Mouse (Mus musculus): ENCODE results near the gene Mus81. TPM values are rescaled to one million over a fixed set of nuclear protein-coding genes. Genes with fewer than 3 reads are reported as not detected.

The Mus81 gene
- total RNA-seq, 1 experiment: 31.3 TPM

DNA sequence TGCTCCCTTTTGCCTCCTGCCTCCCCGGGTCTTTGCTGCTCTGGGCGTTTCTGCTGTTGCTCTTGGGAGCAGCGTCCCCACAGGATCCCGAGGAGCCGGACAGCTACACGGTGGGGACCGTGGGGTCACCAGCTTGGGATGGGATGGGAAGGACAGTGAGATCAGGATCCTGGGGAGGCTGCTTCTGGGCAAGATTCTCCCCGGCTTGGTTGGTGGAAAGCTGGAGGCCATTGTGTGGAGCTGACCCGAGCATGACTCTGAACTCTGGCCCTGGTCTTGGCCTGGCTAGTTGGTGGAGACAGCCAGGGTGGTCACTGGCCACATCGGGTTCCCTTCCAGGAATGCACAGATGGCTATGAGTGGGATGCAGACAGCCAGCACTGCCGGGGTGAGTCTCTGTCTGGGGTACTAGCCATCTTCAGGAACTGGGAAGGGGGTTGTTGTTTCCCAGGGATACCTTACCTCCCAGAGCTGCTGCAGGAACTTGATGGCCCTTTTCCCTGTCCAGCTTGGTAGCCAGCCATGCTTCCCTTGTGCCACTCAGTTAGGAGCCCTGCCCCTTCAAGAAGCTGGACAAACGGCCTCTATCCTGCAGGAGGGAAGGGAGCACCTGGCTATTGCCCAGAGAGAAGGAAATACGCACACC, 13.0 kb downstream of the Mus81 start:
- no peak for TF ChIP-seq ZC3H11A (IDR thresholded peaks at IDR 0.05; ENCODE audit: borderline replicate concordance, low read depth, low read length)
- no peak for TF ChIP-seq MAFK (IDR thresholded peaks at IDR 0.05; ENCODE audit: insufficient read depth, low read depth, low read length)
- no peak for TF ChIP-seq HCFC1 (IDR thresholded peaks at IDR 0.05; ENCODE audit: borderline replicate concordance, insufficient read depth, low read length)
- no peak for TF ChIP-seq CHD2 (IDR thresholded peaks at IDR 0.05; ENCODE audit: low read depth, low read length)
- TF ChIP-seq ZNF384 (IDR thresholded peaks at IDR 0.05; ENCODE audit: low read depth, low read length): no peak
- Histone ChIP-seq H3K9me3 (ENCODE audit: control insufficient read depth, insufficient read depth, low read depth, low read length) (no peaks in the 10 kb centered on the region), H3K4me1 (ENCODE audit: control insufficient read depth in 2 of 2, insufficient read depth in 2 of 2, low read length in 2 of 2, poor library complexity in 1 of 2) (0 out of 4 replicates have a peak, but pooled peaks cover 0 to 2% of the 10 kb centered on the region in 2 experiments), H3K4me3 (ENCODE audit: insufficient read depth in 1 of 2, low read depth in 1 of 2, low read length in 2 of 2, poor library complexity in 1 of 2, severe bottlenecking in 1 of 2) (peak overlapping the region; percentile 76 to 81; a peak in 3 of 4 replicates), H3K36me3 (ENCODE audit: control insufficient read depth, insufficient read depth, low read length, poor library complexity, severe bottlenecking) (no peaks in the 10 kb centered on the region), H3K27ac (ENCODE audit: insufficient read depth, low read depth, low read length, poor library complexity, severe bottlenecking) (no peak overlapping the region), H3K9ac (ENCODE audit: insufficient read depth, low read depth, low read length, poor library complexity, severe bottlenecking) (peak overlapping the region; percentile 61)
- in situ Hi-C loops (cut with MboI; ENCODE audit: low sequenced_read_pairs in 2 of 2, unreplicated experiment in 2 of 2): no loop called here
- no peak for DNase-seq (ENCODE audit: low read depth, low spot score)

DNA sequence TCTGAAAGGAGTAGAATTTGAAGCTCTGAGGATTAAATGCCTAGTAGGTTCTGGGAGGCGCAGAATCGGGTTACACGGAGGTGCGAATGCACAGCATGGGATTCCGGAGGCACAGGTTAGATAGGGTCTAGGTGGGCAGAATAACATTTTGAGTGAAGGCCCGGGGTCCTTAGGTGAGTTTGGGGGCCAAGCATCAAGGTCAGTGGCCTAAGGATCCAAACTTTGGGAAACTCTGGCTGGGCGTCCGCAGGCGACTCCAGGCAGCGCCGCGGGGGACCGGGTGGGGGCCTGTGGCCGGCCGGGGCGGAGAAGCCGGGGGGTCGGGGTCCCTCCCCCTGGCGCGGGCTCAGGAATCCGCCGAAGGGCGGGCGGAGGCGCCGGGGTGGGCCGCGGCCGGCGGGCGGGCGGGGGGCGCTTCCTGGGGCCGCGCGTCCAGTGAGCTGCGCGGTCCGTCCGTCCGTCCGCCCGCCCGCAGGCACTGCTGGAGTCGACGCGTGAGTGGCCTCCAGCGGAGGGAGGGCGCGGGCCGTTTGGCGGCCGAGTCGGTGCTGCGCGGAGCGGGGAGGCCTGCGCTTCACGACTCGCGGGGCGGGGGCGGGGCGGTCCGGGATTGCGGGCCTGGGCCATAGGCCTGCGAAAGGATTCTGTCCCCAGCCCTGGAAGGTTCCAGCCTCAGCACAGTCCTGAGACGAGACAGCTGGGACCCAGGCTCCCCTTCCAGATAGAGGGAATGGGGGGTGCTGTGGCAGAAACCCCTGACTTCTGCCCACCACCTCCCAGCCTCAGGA, 13.7 kb downstream of the Mus81 start:
- Histone ChIP-seq H3K27ac (ENCODE audit: insufficient read depth, low read depth, low read length, poor library complexity, severe bottlenecking) (no peak overlapping the region), H3K9me3 (ENCODE audit: control insufficient read depth, insufficient read depth, low read depth, low read length) (no peaks in the 10 kb centered on the region)
- TF ChIP-seq ZC3H11A (IDR thresholded peaks at IDR 0.05; ENCODE audit: borderline replicate concordance, low read depth, low read length) (no peak), MAFK (IDR thresholded peaks at IDR 0.05; ENCODE audit: insufficient read depth, low read depth, low read length) (no peak)

DNA sequence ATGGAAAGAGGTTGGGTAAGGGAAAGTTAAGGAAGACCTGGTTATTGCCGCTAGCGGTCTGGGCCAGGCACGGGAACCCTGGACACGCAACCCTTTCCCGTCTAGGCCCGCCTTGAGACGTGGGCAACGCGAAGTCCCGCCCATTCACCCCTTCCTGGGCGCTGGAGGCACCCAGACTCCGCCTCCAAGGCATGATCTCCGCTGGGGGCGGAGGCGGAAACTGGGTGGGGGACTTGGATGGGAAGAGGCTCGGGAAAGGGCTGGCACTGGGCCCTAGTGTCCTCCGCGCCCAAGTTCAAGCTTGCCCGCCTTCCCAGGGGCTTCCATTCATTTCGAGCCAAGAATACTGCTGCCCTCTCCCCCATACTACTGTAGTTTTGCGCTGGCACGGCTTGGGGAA, 14.5 kb downstream of the Mus81 start, which contains the start of gene Efemp2:
Efemp2 (plus strand) TSS at position 235 of the 400 bp plus-strand sequence.
- DNase-seq (ENCODE audit: low read depth, low spot score): peak; percentile 69
- H3K27ac ChIP-seq (ENCODE audit: insufficient read depth, low read depth, low read length, poor library complexity, severe bottlenecking): no peak within 1 kb of the TSS

More for the DNA sequence above, 13.7 kb downstream of the Mus81 start:
- Histone ChIP-seq H3K36me3 (ENCODE audit: control insufficient read depth, insufficient read depth, low read length, poor library complexity, severe bottlenecking) (no peaks in the 10 kb centered on the region), H3K4me1 (ENCODE audit: control insufficient read depth in 2 of 2, insufficient read depth in 2 of 2, low read length in 2 of 2, poor library complexity in 1 of 2) (0 out of 4 replicates have a peak, but pooled peaks cover 0 to 2% of the 10 kb centered on the region in 2 experiments), H3K9ac (ENCODE audit: insufficient read depth, low read depth, low read length, poor library complexity, severe bottlenecking) (peak overlapping the region; percentile 61), H3K4me3 (ENCODE audit: insufficient read depth in 1 of 2, low read depth in 1 of 2, low read length in 2 of 2, poor library complexity in 1 of 2, severe bottlenecking in 1 of 2) (peak overlapping the region; percentile 76 to 81)
- DNase-seq (ENCODE audit: low read depth, low spot score): no peak
- in situ Hi-C loops (cut with MboI; ENCODE audit: low sequenced_read_pairs in 2 of 2, unreplicated experiment in 2 of 2): no loop called here

DNA sequence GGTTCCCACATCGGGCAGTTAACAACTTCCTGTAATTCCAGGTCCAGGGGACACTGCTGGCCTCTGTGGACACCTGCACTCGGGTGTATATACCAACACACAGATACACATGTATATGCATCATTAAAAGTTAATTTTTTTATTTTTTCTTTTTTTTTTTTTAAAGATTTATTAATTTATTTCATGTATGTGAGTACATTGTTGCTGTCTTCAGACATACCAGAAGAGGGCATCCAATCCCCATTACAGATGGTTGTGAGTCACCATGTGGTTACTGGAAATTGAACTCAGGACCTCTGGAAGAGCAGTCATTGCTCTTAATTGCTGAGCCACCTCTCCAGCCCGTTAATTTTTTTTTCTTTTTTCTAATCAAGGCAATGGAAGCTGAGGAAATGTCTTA, 15.3 kb downstream of the Mus81 start:
- in situ Hi-C loops (cut with MboI; ENCODE audit: low sequenced_read_pairs in 2 of 2, unreplicated experiment in 2 of 2): no loop called here
- TF ChIP-seq ZC3H11A (IDR thresholded peaks at IDR 0.05; ENCODE audit: borderline replicate concordance, low read depth, low read length): no peak
- no peak for TF ChIP-seq ZNF384 (IDR thresholded peaks at IDR 0.05; ENCODE audit: low read depth, low read length)
- TF ChIP-seq HCFC1 (IDR thresholded peaks at IDR 0.05; ENCODE audit: borderline replicate concordance, insufficient read depth, low read length): no peak
- TF ChIP-seq MAFK (IDR thresholded peaks at IDR 0.05; ENCODE audit: insufficient read depth, low read depth, low read length): no peak
- TF ChIP-seq CHD2 (IDR thresholded peaks at IDR 0.05; ENCODE audit: low read depth, low read length): no peak
- Histone ChIP-seq H3K9me3 (ENCODE audit: control insufficient read depth, insufficient read depth, low read depth, low read length) (no peaks in the 10 kb centered on the region), H3K36me3 (ENCODE audit: control insufficient read depth, insufficient read depth, low read length, poor library complexity, severe bottlenecking) (no peaks in the 10 kb centered on the region), H3K27ac (ENCODE audit: insufficient read depth, low read depth, low read length, poor library complexity, severe bottlenecking) (no peak overlapping the region), H3K4me3 (ENCODE audit: insufficient read depth in 1 of 2, low read depth in 1 of 2, low read length in 2 of 2, poor library complexity in 1 of 2, severe bottlenecking in 1 of 2) (no peak overlapping the region), H3K9ac (ENCODE audit: insufficient read depth, low read depth, low read length, poor library complexity, severe bottlenecking) (no peak overlapping the region), H3K4me1 (ENCODE audit: control insufficient read depth in 2 of 2, insufficient read depth in 2 of 2, low read length in 2 of 2, poor library complexity in 1 of 2) (peaks cover 3 to 4% of the 10 kb centered on the region in 2 experiments; a peak in 2 of 4 replicates)
- no peak for DNase-seq (ENCODE audit: low read depth, low spot score)

More for the DNA sequence above, 14.5 kb downstream of the Mus81 start, which contains the start of gene Efemp2:
- peak within 1 kb of the TSS; percentile 76 to 81 for H3K4me3 ChIP-seq (ENCODE audit: insufficient read depth in 1 of 2, low read depth in 1 of 2, low read length in 2 of 2, poor library complexity in 1 of 2, severe bottlenecking in 1 of 2)
- H3K9ac ChIP-seq (ENCODE audit: insufficient read depth, low read depth, low read length, poor library complexity, severe bottlenecking): peak within 1 kb of the TSS; percentile 61
- no peak for TF ChIP-seq ZC3H11A (IDR thresholded peaks at IDR 0.05; ENCODE audit: borderline replicate concordance, low read depth, low read length)
- no peak for TF ChIP-seq MAFK (IDR thresholded peaks at IDR 0.05; ENCODE audit: insufficient read depth, low read depth, low read length)
- no peak for TF ChIP-seq CHD2 (IDR thresholded peaks at IDR 0.05; ENCODE audit: low read depth, low read length)
- in situ Hi-C loops (cut with MboI; ENCODE audit: low sequenced_read_pairs in 2 of 2, unreplicated experiment in 2 of 2): no loop called here
- no peaks in the 10 kb centered on the region for H3K9me3 ChIP-seq (ENCODE audit: control insufficient read depth, insufficient read depth, low read depth, low read length)
- 0 out of 4 replicates have a peak, but pooled peaks cover 0 to 2% of the 10 kb centered on the region in 2 experiments for H3K4me1 ChIP-seq (ENCODE audit: control insufficient read depth in 2 of 2, insufficient read depth in 2 of 2, low read length in 2 of 2, poor library complexity in 1 of 2)
- no peaks in the 10 kb centered on the region for H3K36me3 ChIP-seq (ENCODE audit: control insufficient read depth, insufficient read depth, low read length, poor library complexity, severe bottlenecking)

All from ES-E14 (cell line).